Mouse (Mus musculus): Measurements from ENCODE around the gene Cisd3. TPM values are rescaled to one million over a fixed set of nuclear protein-coding genes. Genes with fewer than 3 reads are reported as not detected.

The Cisd3 gene
- polyA plus RNA-seq, 1 experiment from 2014 or later, result 19.8 TPM

Small RNA genes within 50 kb of the gene (microRNA-seq; reads per million reads assigned to microRNA genes)
- gene Gm24158 (not detected), gene Mir6927 (not detected)

Other genes starting within 250 kb of the Cisd3 start
- 0.46 and 0.59 TPM in 2 replicates for gene 4933428G20Rik, start 185.5 kb upstream of the Cisd3 start, polyA plus RNA-seq (2015; fragmentation: Nextera tagmentation; extraction: Ambion mirVana)
- not detected in 2 replicates for gene Srcin1, start 109.6 kb upstream of the Cisd3 start, polyA plus RNA-seq (2015; fragmentation: Nextera tagmentation; extraction: Ambion mirVana)
- gene Epop, start 56.1 kb upstream of the Cisd3 start, polyA plus RNA-seq (2015; fragmentation: Nextera tagmentation; extraction: Ambion mirVana), result 0.11 and 0.24 TPM in 2 replicates
- gene Mllt6, start 22.4 kb upstream of the Cisd3 start, polyA plus RNA-seq (2015; fragmentation: Nextera tagmentation; extraction: Ambion mirVana), result 0.16 and 0.21 TPM in 2 replicates
- 1.6 and 2.1 TPM in 2 replicates for gene Pcgf2, start 14.7 kb downstream of the Cisd3 start, polyA plus RNA-seq (2015; fragmentation: Nextera tagmentation; extraction: Ambion mirVana)
- gene Psmb3, start 17.6 kb downstream of the Cisd3 start, polyA plus RNA-seq (2015; fragmentation: Nextera tagmentation; extraction: Ambion mirVana), result 200 and 219 TPM in 2 replicates
- 0.35 and 0.65 TPM in 2 replicates for gene Pip4k2b, start 58.9 kb downstream of the Cisd3 start, polyA plus RNA-seq (2015; fragmentation: Nextera tagmentation; extraction: Ambion mirVana)
- gene Cwc25, start 80.7 kb downstream of the Cisd3 start, polyA plus RNA-seq (2015; fragmentation: Nextera tagmentation; extraction: Ambion mirVana), result 5.4 and 6.0 TPM in 2 replicates
- gene 1700001P01Rik, start 90.1 kb downstream of the Cisd3 start, polyA plus RNA-seq (2015; fragmentation: Nextera tagmentation; extraction: Ambion mirVana), result not detected in 2 replicates
- gene Rpl23, start 96.6 kb downstream of the Cisd3 start, polyA plus RNA-seq (2015; fragmentation: Nextera tagmentation; extraction: Ambion mirVana), result 232 and 261 TPM in 2 replicates
- gene Lasp1, start 113.2 kb downstream of the Cisd3 start, polyA plus RNA-seq (2015; fragmentation: Nextera tagmentation; extraction: Ambion mirVana), result 32.3 and 38.3 TPM in 2 replicates
- 0.19 and 0.36 TPM in 2 replicates for gene B230217C12Rik, start 155.0 kb downstream of the Cisd3 start, polyA plus RNA-seq (2015; fragmentation: Nextera tagmentation; extraction: Ambion mirVana)
- 0.39 TPM in 2 replicates for gene Fbxo47, start 198.3 kb downstream of the Cisd3 start, polyA plus RNA-seq (2015; fragmentation: Nextera tagmentation; extraction: Ambion mirVana)

All from liver, embryonic 16.5 days (tissue).